Comparison of ENCODE assay signal across 8 mouse cellular contexts in genomic region chr10:67097437-67098150, GRCm38 (mm10). TPM values are rescaled to one million over a fixed set of nuclear protein-coding genes. Genes with fewer than 3 reads are reported as not detected.
DNase-seq lines count a peak whose midpoint lies in the region; ATAC-seq lines count a peak whose summit lies in the region.

No protein-coding gene starts in this region.

- peak overlapping the region; percentile 99 for H3K9ac ChIP-seq in lung, embryonic 15.5 days
- H3K9ac ChIP-seq in embryonic facial prominence, embryonic 12.5 days = peak overlapping the region; percentile 99
- H3K9ac ChIP-seq in kidney, embryonic 16.5 days (replicated peaks; ENCODE audit: low read length) = peak overlapping the region; percentile 100

- 4% methylated on average over 15 of the region's 15 CpGs for whole genome bisulfite sequencing in lung, embryonic 15.5 days
- WGBS in embryonic facial prominence, embryonic 12.5 days = 1% methylated on average over 15 of the region's 15 CpGs
- WGBS in kidney, embryonic 16.5 days = under 1% methylated on average over 15 of the region's 15 CpGs

- no peaks in the 10 kb centered on the region for H3K36me3 ChIP-seq in lung, embryonic 15.5 days
- no peaks in the 10 kb centered on the region for H3K36me3 ChIP-seq in embryonic facial prominence, embryonic 12.5 days
- H3K36me3 ChIP-seq in kidney, embryonic 16.5 days (ENCODE audit: insufficient read depth, low read length) = no peaks in the 10 kb centered on the region

- H3K9me3 ChIP-seq in lung, embryonic 15.5 days = no peaks in the 10 kb centered on the region
- no peaks in the 10 kb centered on the region for H3K9me3 ChIP-seq in embryonic facial prominence, embryonic 12.5 days
- no peaks in the 10 kb centered on the region for H3K9me3 ChIP-seq in kidney, embryonic 16.5 days (ENCODE audit: low read length)

- peaks cover 54% of the 10 kb centered on the region for H3K4me1 ChIP-seq in lung, embryonic 15.5 days
- H3K4me1 ChIP-seq in embryonic facial prominence, embryonic 12.5 days = peaks cover 36% of the 10 kb centered on the region
- peaks cover 59% of the 10 kb centered on the region for H3K4me1 ChIP-seq in kidney, embryonic 16.5 days (ENCODE audit: insufficient read depth, low read length)

- peak overlapping the region; percentile 84 for H3K4me2 ChIP-seq in lung, embryonic 15.5 days
- H3K4me2 ChIP-seq in embryonic facial prominence, embryonic 12.5 days (replicated peaks) = peak overlapping the region; percentile 71
- peak overlapping the region; percentile 64 for H3K4me2 ChIP-seq in kidney, embryonic 16.5 days (replicated peaks; ENCODE audit: low read depth, low read length)

- peak overlapping the region; percentile 99 for H3K27ac ChIP-seq in lung, embryonic 15.5 days
- peak overlapping the region; percentile 99 for H3K27ac ChIP-seq in embryonic facial prominence, embryonic 12.5 days
- peak overlapping the region; percentile 99 for H3K27ac ChIP-seq in kidney, embryonic 16.5 days (ENCODE audit: low read length)

- peak overlapping the region; percentile 98 for H3K4me3 ChIP-seq in lung, embryonic 15.5 days
- H3K4me3 ChIP-seq in embryonic facial prominence, embryonic 12.5 days = peak overlapping the region; percentile 89
- peak overlapping the region; percentile 94 for H3K4me3 ChIP-seq in kidney, embryonic 16.5 days (ENCODE audit: low read length)

- H3K27me3 ChIP-seq in lung, embryonic 15.5 days = no peaks in the 10 kb centered on the region
- H3K27me3 ChIP-seq in embryonic facial prominence, embryonic 12.5 days = no peaks in the 10 kb centered on the region
- H3K27me3 ChIP-seq in kidney, embryonic 16.5 days (ENCODE audit: insufficient read depth, low read length) = no peaks in the 10 kb centered on the region

- DNase-seq in lung, postnatal 10 days = no peak
- peak; percentile 44 to 46 for DNase-seq in natural killer cell, adult 2 months (ENCODE audit: low spot score in 2 of 2)
- no peak for DNase-seq in layer of hippocampus, adult 9-11 months
- no peak for DNase-seq in spleen, postnatal 14 days (ENCODE audit: low spot score in 2 of 2)
- no peak for DNase-seq in adrenal gland, postnatal 36 days

- ATAC-seq in lung, embryonic 15.5 days (ENCODE audit: borderline replicate concordance, extremely low read depth, low FRiP score, low TSS enrichment) = no peak
- ATAC-seq in embryonic facial prominence, embryonic 12.5 days (ENCODE audit: insufficient number of reproducible peaks, insufficient read depth, low FRiP score, low TSS enrichment) = no peak
- peak; percentile 41; the same call in 1 of the 2 replicates for ATAC-seq in kidney, embryonic 16.5 days (ENCODE audit: low FRiP score, low TSS enrichment)

RNA-seq across cellular contexts. Expression of gene Reep3, which starts 0.8 kb away (rescaled TPM):
- 35.7 and 39.3 TPM in 2 replicates for polyA plus RNA-seq in lung, embryonic 15.5 days (2015; fragmentation: Nextera tagmentation; extraction: Ambion mirVana)
- polyA plus RNA-seq in embryonic facial prominence, embryonic 12.5 days (2016; fragmentation: Nextera tagmentation; extraction: Ambion mirVana) = 38.7 and 39.7 TPM in 2 replicates
- polyA plus RNA-seq in kidney, embryonic 16.5 days (2015; fragmentation: Nextera tagmentation; extraction: Ambion mirVana) = 41.6 and 51.0 TPM in 2 replicates
- 10 to 100 TPM; 44.7 to 46.3 TPM for total RNA-seq in adrenal gland, postnatal 36 days (2021)

RNA-seq across cellular contexts. Expression of gene Jmjd1c, which starts 1.7 kb away (rescaled TPM):
- 30.7 and 35.2 TPM in 2 replicates for polyA plus RNA-seq in lung, embryonic 15.5 days (2015; fragmentation: Nextera tagmentation; extraction: Ambion mirVana)
- polyA plus RNA-seq in embryonic facial prominence, embryonic 12.5 days (2016; fragmentation: Nextera tagmentation; extraction: Ambion mirVana) = 56.3 and 62.7 TPM in 2 replicates
- polyA plus RNA-seq in kidney, embryonic 16.5 days (2015; fragmentation: Nextera tagmentation; extraction: Ambion mirVana) = 30.5 and 33.7 TPM in 2 replicates
- total RNA-seq in adrenal gland, postnatal 36 days (2021) = 10 to 100 TPM; 52.9 to 57.7 TPM

Comparison
In these comparisons a context has a peak if more than half of its experiments do, and no peak if none do; other contexts are left out.
1. DNase-seq: peak in natural killer cell, adult 2 months (2 of 2); none in lung, postnatal 10 days (single experiment), layer of hippocampus, adult 9-11 months (single experiment), spleen, postnatal 14 days (0 of 2) and adrenal gland, postnatal 36 days (0 of 2).
2. Peak in every context shown above with its lines, with median percentiles within 50 percentile points of each other: H3K27ac ChIP-seq, H3K4me2 ChIP-seq, H3K4me3 ChIP-seq and H3K9ac ChIP-seq.